27 mouse cellular contexts compared by ENCODE assay signal in genomic region chr10:89464760-89465405, GRCm38 (mm10). TPM values are rescaled to one million over a fixed set of nuclear protein-coding genes. Genes with fewer than 3 reads are reported as not detected.
DNase-seq lines count a peak whose midpoint lies in the region; TF ChIP-seq lines count a peak whose summit lies in the region.
"Had no signal": no experiment of that assay in that cellular context is flagged by ENCODE, and none has a peak within 500 bp of the region (broad histone marks: within the 10 kb centered on the region; RNA-seq: fewer than 3 reads in every experiment).

No protein-coding gene starts in this region.

- TF ChIP-seq CTCF in kidney, adult 2 months (conservative IDR thresholded peaks at IDR 0.05; ENCODE audit: insufficient read depth, insufficient read length, low read depth, low read length): no peak
- TF ChIP-seq CTCF in MEL (IDR thresholded peaks at IDR 0.05 in 2 of 3, conservative IDR thresholded peaks at IDR 0.05 in 1 of 3; ENCODE audit: control insufficient read depth in 1 of 3, insufficient read depth in 1 of 3, low read depth in 2 of 3, low read length in 3 of 3, poor library complexity in 1 of 3, severe bottlenecking in 1 of 3): no peak

- peak overlapping the region; percentile 88; the same call in 1 of the 2 replicates for H3K27ac ChIP-seq in kidney, adult 2 months (ENCODE audit: insufficient read depth, low read depth, low read length)
- H3K27ac ChIP-seq in MEL (ENCODE audit: control insufficient read depth, low read depth, low read length): no peak overlapping the region; the same call in 1 of the 2 replicates
- H3K27ac ChIP-seq: embryonic facial prominence, embryonic 13.5 days; embryonic facial prominence, embryonic 15.5 days; forebrain, embryonic 13.5 days; forebrain, embryonic 15.5 days had no signal

- peak; percentile 73 to 83 for TF ChIP-seq EP300 in MEL (IDR thresholded peaks at IDR 0.05; ENCODE audit: low read depth in 1 of 2, low read length in 2 of 2)

- H3K36me3 ChIP-seq in kidney, adult 2 months (ENCODE audit: control insufficient read depth, insufficient read depth, low read length): peaks cover 7% of the 10 kb centered on the region; the same call in 1 of the 2 replicates
- H3K36me3 ChIP-seq in MEL (ENCODE audit: control insufficient read depth in 1 of 2, insufficient read depth in 2 of 2, low read length in 2 of 2): peaks cover 0 to 21% of the 10 kb centered on the region in 2 experiments; a peak in 2 of 4 replicates
- H3K36me3 ChIP-seq: embryonic facial prominence, embryonic 13.5 days; embryonic facial prominence, embryonic 15.5 days; forebrain, embryonic 15.5 days; G1E had no signal

- H3K9me3 ChIP-seq in MEL (replicated peaks; ENCODE audit: insufficient read depth, low read length): no peaks in the 10 kb centered on the region
- H3K9me3 ChIP-seq: embryonic facial prominence, embryonic 13.5 days; embryonic facial prominence, embryonic 15.5 days had no signal

- no peaks in the 10 kb centered on the region for H3K79me2 ChIP-seq in MEL (ENCODE audit: control insufficient read depth, insufficient read depth, low read length, poor library complexity)

- TF ChIP-seq POLR2A in kidney, adult 2 months (IDR thresholded peaks at IDR 0.05; ENCODE audit: low read depth, low read length): no peak
- TF ChIP-seq POLR2A in MEL (IDR thresholded peaks at IDR 0.05; ENCODE audit: control insufficient read depth in 1 of 2, insufficient read depth in 1 of 2, low read depth in 1 of 2, low read length in 2 of 2, poor library complexity in 1 of 2): no peak

- H3K4me1 ChIP-seq in kidney, adult 2 months (ENCODE audit: control insufficient read depth, insufficient read depth, low read length): peaks cover 9% of the 10 kb centered on the region; the same call in 1 of the 2 replicates
- peaks cover 15 to 16% of the 10 kb centered on the region in 2 experiments for H3K4me1 ChIP-seq in MEL (ENCODE audit: control insufficient read depth in 1 of 2, insufficient read depth in 2 of 2, low read length in 2 of 2)
- H3K4me1 ChIP-seq: embryonic facial prominence, embryonic 13.5 days; forebrain, embryonic 13.5 days; forebrain, embryonic 15.5 days had no signal

- no peak for TF ChIP-seq RAD21 in MEL (IDR thresholded peaks at IDR 0.05; ENCODE audit: low read depth, low read length)

- H3K27me3 ChIP-seq in kidney, adult 2 months (replicated peaks; ENCODE audit: control insufficient read depth, insufficient read depth, low read length): no peaks in the 10 kb centered on the region
- H3K27me3 ChIP-seq in MEL (ENCODE audit: control insufficient read depth in 1 of 2, insufficient read depth in 2 of 2, low read length in 2 of 2): no peaks in the 10 kb centered on the region
- H3K27me3 ChIP-seq: CH12.LX; embryonic facial prominence, embryonic 13.5 days; embryonic facial prominence, embryonic 15.5 days; forebrain, embryonic 15.5 days; Patski had no signal

- no peak overlapping the region for H3K9ac ChIP-seq in MEL (ENCODE audit: control insufficient read depth, low read depth, low read length, poor library complexity, severe bottlenecking)
- H3K9ac ChIP-seq: embryonic facial prominence, embryonic 13.5 days; embryonic facial prominence, embryonic 15.5 days; forebrain, embryonic 13.5 days; forebrain, embryonic 15.5 days; forebrain, postnatal 0 days had no signal

- no peak overlapping the region for H3K4me3 ChIP-seq in kidney, adult 2 months (ENCODE audit: insufficient read depth, low read depth, low read length)
- H3K4me3 ChIP-seq in MEL (ENCODE audit: control insufficient read depth in 1 of 2, insufficient read depth in 1 of 2, low read depth in 2 of 2, low read length in 2 of 2): no peak overlapping the region
- H3K4me3 ChIP-seq: embryonic facial prominence, embryonic 13.5 days; embryonic facial prominence, embryonic 15.5 days; erythroblast, embryonic 14.5 days; forebrain, embryonic 13.5 days; forebrain, embryonic 15.5 days had no signal

- 73% methylated on average over 4 of the region's 4 CpGs for WGBS in kidney, adult 2 months

- peak; percentile 27 for DNase-seq in adrenal gland, adult 2 months
- no peak for DNase-seq in adrenal gland, adult 18-20 months (ENCODE audit: low spot score in 2 of 2)
- peak; percentile 83 for DNase-seq in kidney, adult 2 months
- no peak for DNase-seq in kidney, postnatal 4 days
- DNase-seq in 416B (ENCODE audit: low read depth) (peak; percentile 77), MEL (ENCODE audit: low read depth, low spot score) (peak; percentile 28)
- no peak for DNase-seq in neural tube, embryonic 10.5 days (ENCODE audit: extremely low spot score, low spot score)
- no peak for DNase-seq in c-Kit-positive CD71-positive TER-119-positive erythroid progenitor cells, embryonic 14.5 days (ENCODE audit: low spot score)
- DNase-seq: adrenal gland, postnatal 10 days; adrenal gland, postnatal 36 days; B cell, adult 2 months; cerebellum, adult 11 months; cerebellum, adult 18-20 months; cerebellum, adult 8-10 months; cerebellum, adult 9-11 months; cerebellum, postnatal 14 days; cerebellum, postnatal 36 days; embryo, embryonic 11 days; forebrain, postnatal 0 days had no signal

TF ChIP-seq in MEL, 35 proteins besides CTCF, POLR2A, EP300 and RAD21:
- peak; percentile 62; the same call in 1 of the 2 replicates for TF ChIP-seq MEF2A (IDR thresholded peaks at IDR 0.05; ENCODE audit: extremely low read depth, insufficient replicate concordance, low read depth, low read length, poor library complexity, severe bottlenecking)
- TF ChIP-seq ZC3H11A (IDR thresholded peaks at IDR 0.05; ENCODE audit: low read depth, low read length): no peak
- no peak for TF ChIP-seq ZMIZ1 (IDR thresholded peaks at IDR 0.05; ENCODE audit: low read depth, low read length)
- no peak for TF ChIP-seq E2F4 (IDR thresholded peaks at IDR 0.05; ENCODE audit: borderline replicate concordance, low read depth, low read length)
- TF ChIP-seq JUND (IDR thresholded peaks at IDR 0.05; ENCODE audit: low read depth, low read length): no peak
- TF ChIP-seq CHD1 (IDR thresholded peaks at IDR 0.05; ENCODE audit: low read depth, low read length): no peak
- no peak for TF ChIP-seq HCFC1 (IDR thresholded peaks at IDR 0.05; ENCODE audit: low read depth, low read length)
- TF ChIP-seq NELFE (IDR thresholded peaks at IDR 0.05; ENCODE audit: low read depth, low read length): no peak
- peak; percentile 40 for TF ChIP-seq TAL1 (IDR thresholded peaks at IDR 0.05; ENCODE audit: low read length)
- TF ChIP-seq GABPA (IDR thresholded peaks at IDR 0.05; ENCODE audit: low read depth, low read length): no peak
- no peak for TF ChIP-seq ZNF384 (IDR thresholded peaks at IDR 0.05; ENCODE audit: low read depth, low read length)
- TF ChIP-seq SMC3 (IDR thresholded peaks at IDR 0.05; ENCODE audit: low read depth, low read length): no peak
- TF ChIP-seq POLR2AphosphoS2 (IDR thresholded peaks at IDR 0.05; ENCODE audit: low read length): no peak
- TF ChIP-seq MAX (IDR thresholded peaks at IDR 0.05; ENCODE audit: low read length): no peak
- no peak for TF ChIP-seq TBP (IDR thresholded peaks at IDR 0.05; ENCODE audit: low read depth, low read length)
- no peak for TF ChIP-seq NRF1 (IDR thresholded peaks at IDR 0.05; ENCODE audit: insufficient read depth, low read depth, low read length, poor library complexity, severe bottlenecking)
- no peak for TF ChIP-seq POLR2AphosphoS5 (IDR thresholded peaks at IDR 0.05; ENCODE audit: borderline replicate concordance, low read depth, low read length)
- no peak; the same call in 1 of the 2 replicates for TF ChIP-seq BHLHE40 (IDR thresholded peaks at IDR 0.05; ENCODE audit: borderline replicate concordance, low read depth, low read length)
- TF ChIP-seq MAFK (IDR thresholded peaks at IDR 0.05; ENCODE audit: borderline replicate concordance, low read depth, low read length): peak; percentile 78
- no peak for TF ChIP-seq MXI1 (IDR thresholded peaks at IDR 0.05; ENCODE audit: low read depth, low read length)
- TF ChIP-seq USF1 (IDR thresholded peaks at IDR 0.05; ENCODE audit: low read depth, low read length): no peak
- peak; percentile 78 for TF ChIP-seq RCOR1 (IDR thresholded peaks at IDR 0.05; ENCODE audit: low read depth, low read length)
- peak; percentile 30; the same call in 1 of the 2 replicates for TF ChIP-seq MYB (IDR thresholded peaks at IDR 0.05; ENCODE audit: low read depth, low read length)
- peak; percentile 31; the same call in 1 of the 2 replicates for TF ChIP-seq SIN3A (IDR thresholded peaks at IDR 0.05; ENCODE audit: low read length)
- TF ChIP-seq CHD2 (IDR thresholded peaks at IDR 0.05; ENCODE audit: low read length): no peak
- TF ChIP-seq TCF12 (IDR thresholded peaks at IDR 0.05; ENCODE audit: low read depth, low read length): peak; percentile 89
- TF ChIP-seq USF2 (IDR thresholded peaks at IDR 0.05; ENCODE audit: borderline replicate concordance in 1 of 2, insufficient read depth in 1 of 2, low read depth in 1 of 2, low read length in 2 of 2): no peak
- TF ChIP-seq MYC (IDR thresholded peaks at IDR 0.05; ENCODE audit: low read depth, low read length): no peak
- TF ChIP-seq ETS1 (IDR thresholded peaks at IDR 0.05; ENCODE audit: low read depth, low read length): peak; percentile 87
- TF ChIP-seq ELF1 (IDR thresholded peaks at IDR 0.05; ENCODE audit: low read depth, low read length): no peak
- TF ChIP-seq UBTF (IDR thresholded peaks at IDR 0.05; ENCODE audit: borderline replicate concordance, insufficient read depth, low read depth, low read length): no peak
- peak; percentile 83 for TF ChIP-seq GATA1 (IDR thresholded peaks at IDR 0.05; ENCODE audit: low read depth, low read length)
- no peak for TF ChIP-seq KAT2A (conservative IDR thresholded peaks at IDR 0.05; ENCODE audit: low read depth, low read length)
- 0 out of 2 replicates have a peak, but pooled peaks have one; percentile 36 for TF ChIP-seq MAZ (IDR thresholded peaks at IDR 0.05; ENCODE audit: low read depth, low read length)
- no peak for TF ChIP-seq ZKSCAN1 (IDR thresholded peaks at IDR 0.05; ENCODE audit: low read depth, low read length)

RNA-seq across cellular contexts. Expression of gene Gas2l3, which starts 21.1 kb away (rescaled TPM):
- 1 to 10 TPM; 2.3 to 8.1 TPM for total RNA-seq in adrenal gland, adult 2 months (2021)
- polyA plus RNA-seq in adrenal gland, adult 2 months (2012; rRNA removed): 0.38 and 1.1 TPM in 2 replicates
- 1 to 10 TPM; 2.2 TPM for total RNA-seq in adrenal gland, adult 18-20 months (2021)
- 0.19 and 0.75 TPM in 2 replicates for polyA plus RNA-seq in kidney, adult 2 months (2012; rRNA removed)
- total RNA-seq in MEL (2012; rRNA removed): 2.9 and 3.4 TPM in 2 replicates
- polyA plus RNA-seq in MEL (2012; ENCODE audit: insufficient read depth in 1 of 2, insufficient read length in 2 of 2, low read depth in 1 of 2, low replicate concordance in 2 of 2, missing spikeins in 1 of 2): 1 to 10 TPM in 1 of 2 experiments, not detected in 1; 3.7 TPM
- polyA plus RNA-seq: G1E had no signal

Comparison
In these comparisons a context has a peak if more than half of its experiments do, and no peak if none do; other contexts are left out.
1. DNase-seq: peak in adrenal gland, adult 2 months (single experiment), kidney, adult 2 months (single experiment), 416B (single experiment) and MEL (single experiment); none in adrenal gland, adult 18-20 months (0 of 2), kidney, postnatal 4 days (0 of 2), neural tube, embryonic 10.5 days (single experiment) and c-Kit-positive CD71-positive TER-119-positive erythroid progenitor cells, embryonic 14.5 days (single experiment).